Mouse (Mus musculus) cerebellum, postnatal 25 days (tissue): ENCODE data around the gene Dnaaf5.

ENCODE experiments used
- DNase-seq, 2 experiments: peaks; one replicate each; pipeline ENCODE4 v3.0.0; 2021; ENCODE audit warnings: mixed read lengths in 2 of 2

Dnaaf5 gene

DNA sequence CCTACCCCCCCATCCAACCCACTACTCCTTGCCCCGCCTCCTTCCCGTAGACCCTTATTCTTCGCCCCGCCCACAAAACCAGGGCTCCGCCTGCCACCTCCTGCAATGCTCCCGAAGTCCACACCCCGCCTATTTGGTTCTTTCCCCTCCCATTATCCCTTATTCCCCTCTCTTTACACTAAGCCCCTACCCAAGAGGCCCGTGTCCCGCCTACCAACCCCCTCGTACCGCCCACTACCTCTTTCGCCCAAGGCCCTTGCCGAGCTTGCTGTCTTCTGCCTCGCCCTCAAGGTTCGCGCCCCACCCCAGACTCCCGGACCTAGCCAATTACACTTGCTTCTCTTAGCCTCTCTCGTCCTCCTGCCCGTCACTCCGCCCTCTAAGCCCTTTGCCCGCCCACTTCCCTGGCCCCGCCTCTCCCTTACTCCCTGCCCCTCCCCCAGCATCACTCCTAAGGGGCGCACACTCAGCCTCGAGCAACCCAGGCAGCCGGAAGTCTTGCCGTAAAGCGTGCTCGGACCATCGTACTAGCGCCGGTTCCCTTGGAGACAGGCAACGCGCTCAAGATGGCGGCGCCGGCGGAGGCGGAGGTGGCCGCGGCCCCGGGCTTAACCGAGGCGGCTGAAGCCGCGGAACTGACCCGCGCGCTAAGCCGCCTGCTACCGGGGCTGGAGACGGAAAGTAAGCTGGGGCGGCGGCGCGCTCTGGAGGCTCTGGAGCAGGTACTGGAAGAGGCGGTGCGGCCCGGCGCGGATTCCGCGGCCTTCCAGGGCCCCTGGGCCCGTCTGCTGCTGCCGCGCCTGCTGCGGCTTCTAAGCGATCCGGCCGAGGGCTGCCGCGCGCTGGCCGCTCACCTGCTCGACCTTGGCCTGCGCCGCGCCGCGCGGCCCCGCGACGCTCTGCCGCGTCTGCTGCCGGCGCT is at the start of gene Dnaaf5, which contains the start of gene Prkar1b:
Gene Dnaaf5, plus strand, starts transcription at position 543 of the 922 bp plus-strand sequence.
Gene Prkar1b, minus strand, starts transcription at position 321 of the 922 bp plus-strand sequence.
- peak; percentile 94 to 97 for DNase-seq

DNA sequence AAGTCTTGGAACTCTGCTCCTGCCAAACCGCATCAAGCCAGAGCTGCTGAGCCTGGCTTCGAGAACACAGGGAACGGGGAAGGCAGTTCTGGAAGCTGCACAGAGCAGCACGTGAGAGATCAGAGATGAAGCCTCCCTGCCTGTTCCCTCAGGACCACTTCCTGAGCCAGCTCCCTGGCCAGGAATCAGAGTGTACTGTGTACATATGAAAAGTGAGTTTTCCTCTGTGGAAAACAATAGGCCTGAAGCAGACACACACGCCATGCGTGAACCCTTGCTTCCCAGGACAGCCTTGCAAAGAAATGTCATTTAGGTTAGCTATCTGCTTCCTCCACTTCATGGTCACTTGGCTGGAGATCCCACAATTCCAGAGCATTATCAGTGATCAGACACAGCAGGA is 48.2 kb upstream of the Dnaaf5 start:
- DNase-seq: no peak

DNA sequence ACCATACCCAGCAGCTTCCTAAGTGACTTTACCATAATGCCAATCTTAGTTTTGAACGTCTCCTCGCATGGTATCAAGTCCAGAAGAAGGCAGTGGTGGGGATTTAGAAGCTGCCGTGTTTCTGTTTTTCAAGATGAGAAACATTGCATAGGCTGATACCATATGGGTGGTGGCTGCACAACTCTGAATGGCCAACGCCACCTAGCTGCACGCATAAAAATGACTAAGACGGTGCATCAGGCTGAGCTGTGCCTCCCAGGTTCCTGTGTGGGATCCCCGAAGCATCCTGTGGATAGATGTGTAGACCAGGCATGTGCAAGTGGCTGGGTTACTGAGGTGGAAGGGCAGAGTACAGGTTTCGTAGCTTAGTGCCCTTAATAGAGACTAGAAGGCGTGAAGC is 42.2 kb upstream of the Dnaaf5 start:
- DNase-seq: peak; percentile 51 to 65

DNA sequence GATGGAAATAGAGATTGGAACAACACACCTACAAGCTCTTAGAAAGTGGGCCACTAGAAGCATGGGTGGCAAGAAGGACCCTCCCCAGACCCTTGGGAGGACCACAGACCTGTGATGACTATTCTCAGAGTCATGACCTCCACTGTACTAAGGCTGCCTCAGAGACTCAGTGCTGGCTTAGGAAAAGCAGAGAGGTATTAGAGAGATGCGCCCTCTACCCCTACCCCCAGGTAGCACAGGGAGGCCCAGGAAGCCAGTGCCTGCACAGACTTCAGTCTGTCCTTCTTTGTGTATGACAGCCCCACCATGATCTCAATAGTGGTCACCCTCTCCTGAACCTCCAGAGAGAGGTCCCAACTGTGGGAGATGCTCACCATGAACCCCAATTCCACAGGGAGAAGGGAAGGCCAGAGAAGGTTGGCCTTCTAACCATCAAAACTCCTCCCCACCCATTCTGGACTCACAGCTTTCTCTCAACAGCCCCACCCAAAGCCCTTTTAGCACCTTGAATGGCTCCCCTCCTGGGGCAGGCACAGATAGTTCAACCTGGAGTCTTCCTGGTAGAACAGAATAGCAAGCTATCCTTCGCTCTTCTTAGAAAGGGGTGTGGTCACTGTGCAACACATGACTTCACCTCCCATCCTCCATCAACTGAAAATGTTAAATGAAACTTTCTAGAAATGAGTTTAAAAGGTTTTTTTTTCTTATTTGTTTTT is 39.7 kb upstream of the Dnaaf5 start:
- DNase-seq: no peak

DNA sequence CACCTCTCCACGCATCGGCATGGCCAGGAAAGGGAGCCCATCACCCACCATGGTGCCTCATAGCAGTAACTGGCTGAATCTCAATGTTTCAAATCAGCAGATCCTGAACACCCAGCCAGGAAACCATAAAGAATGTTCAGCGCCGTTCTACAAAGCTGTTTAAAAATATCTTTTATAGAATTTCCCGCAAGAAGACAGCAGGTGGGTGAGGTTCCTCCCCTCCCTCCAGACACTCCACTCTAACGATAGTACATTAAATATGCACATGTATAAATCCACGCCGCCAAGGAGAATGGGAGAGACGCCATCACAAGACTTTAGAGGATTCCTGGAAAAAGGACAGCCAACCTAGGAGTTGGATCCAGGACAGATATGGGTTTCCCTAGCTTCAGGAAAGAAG is 38.0 kb upstream of the Dnaaf5 start:
- DNase-seq: no peak

DNA sequence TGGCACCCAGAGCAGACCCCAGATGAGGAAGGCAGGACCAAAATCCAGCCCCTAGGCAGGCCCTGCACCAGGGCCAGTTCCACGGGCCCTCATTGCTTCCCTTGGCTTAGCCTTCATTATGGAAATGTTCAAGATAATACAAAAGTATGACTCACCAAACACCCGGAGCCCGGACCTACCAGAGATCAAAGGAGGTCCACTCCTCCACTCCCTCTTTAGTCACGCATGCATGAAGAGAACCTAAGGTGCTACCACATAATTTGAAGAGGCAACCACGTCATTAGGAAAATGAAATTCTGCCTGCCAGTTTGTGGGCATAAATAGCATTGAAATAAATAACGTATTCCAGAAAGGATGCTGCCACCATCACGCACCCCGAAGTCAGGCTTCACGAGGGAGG is 37.6 kb upstream of the Dnaaf5 start:
- DNase-seq: no peak

DNA sequence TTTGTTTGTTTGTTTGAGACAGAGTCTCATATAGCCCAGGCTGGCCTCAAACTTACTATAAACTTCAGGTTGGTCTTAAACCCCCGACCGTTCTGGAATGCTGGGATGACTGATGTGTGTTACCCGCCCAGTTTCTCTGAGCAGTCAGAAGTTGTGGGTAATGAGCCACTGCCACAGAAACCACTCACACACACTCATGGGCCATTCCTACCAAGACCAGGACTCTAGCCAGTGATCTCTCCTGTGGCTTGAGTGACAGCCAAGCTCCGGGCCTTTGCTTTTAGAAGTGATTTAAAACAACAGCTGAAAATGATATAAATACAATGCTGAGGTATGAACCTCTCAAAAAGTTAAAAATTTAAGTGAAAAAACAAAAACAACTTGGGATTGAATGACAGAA is 35.1 kb upstream of the Dnaaf5 start:
- DNase-seq: no peak

DNA sequence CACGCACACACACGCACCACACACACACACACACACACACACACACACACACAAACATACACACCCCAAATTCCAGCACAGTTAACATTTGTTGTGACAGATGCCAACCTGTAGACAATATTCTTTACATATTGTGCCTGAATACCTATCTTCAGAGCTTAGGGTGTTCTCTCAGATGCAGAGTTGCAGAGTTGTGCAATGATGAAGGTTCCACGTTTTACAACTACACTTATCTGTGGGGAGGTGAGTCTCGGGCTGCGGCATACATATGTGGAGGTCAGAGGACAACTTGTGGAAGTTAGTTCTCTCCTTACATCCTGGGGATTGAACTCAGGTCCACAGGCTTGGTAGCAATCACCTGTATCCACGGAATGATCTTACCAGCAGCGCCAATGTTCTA is 34.5 kb upstream of the Dnaaf5 start:
- no peak for DNase-seq

DNA sequence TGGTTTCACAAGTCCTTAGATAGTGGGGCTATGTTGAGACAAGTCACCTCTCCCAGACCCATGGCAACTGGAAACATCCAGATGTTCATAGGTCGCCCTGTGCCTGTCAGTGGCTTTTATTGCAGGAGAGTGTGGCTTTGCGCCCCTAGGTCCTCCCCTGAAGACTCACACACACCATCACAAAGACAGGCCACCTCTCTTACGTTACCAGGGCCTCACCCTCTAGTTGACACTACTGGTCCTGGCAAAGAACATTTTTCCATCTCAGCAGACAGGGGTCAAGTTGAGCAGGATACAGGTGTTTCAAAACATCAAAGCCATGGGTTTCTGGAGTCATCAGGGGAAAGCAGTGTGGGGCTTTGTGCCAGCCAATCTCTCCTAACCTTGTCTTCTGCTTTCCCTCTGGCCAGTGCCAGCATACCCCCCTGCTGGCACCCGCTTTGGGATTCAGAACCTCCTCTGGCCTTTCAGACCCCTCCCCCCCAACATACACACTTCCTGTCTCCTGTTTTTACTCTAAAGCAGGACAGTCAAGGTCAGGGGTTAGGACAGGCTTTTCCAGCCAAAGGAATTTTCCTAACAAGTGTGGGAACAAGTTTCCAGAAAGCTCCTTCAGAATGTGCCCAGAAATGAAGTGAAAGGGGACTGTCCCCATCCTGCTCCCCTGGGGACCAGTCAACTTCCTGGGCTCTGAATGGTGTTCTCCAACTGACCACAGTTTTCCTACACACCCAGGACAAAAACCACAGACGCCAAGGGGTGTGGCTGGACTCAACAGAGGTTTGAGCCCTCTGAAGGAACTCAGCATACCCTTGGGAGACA is 31.7 kb upstream of the Dnaaf5 start:
- DNase-seq: no peak

DNA sequence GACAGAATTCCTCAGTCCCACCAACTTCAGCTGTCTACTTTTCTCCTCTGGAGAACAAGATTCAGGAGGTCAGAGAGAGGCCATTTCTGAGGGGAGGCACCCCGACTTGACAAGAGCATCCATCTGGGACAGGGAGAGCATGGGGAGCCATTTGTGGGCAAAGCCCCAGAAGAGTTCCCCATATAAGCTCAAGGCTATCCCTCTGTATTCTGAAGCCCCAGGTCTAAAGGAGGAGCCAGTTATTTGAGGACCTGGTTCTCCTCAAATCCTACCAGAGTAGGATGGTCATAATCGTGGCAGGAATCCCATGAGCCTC is 31.1 kb upstream of the Dnaaf5 start:
- no peak for DNase-seq

DNA sequence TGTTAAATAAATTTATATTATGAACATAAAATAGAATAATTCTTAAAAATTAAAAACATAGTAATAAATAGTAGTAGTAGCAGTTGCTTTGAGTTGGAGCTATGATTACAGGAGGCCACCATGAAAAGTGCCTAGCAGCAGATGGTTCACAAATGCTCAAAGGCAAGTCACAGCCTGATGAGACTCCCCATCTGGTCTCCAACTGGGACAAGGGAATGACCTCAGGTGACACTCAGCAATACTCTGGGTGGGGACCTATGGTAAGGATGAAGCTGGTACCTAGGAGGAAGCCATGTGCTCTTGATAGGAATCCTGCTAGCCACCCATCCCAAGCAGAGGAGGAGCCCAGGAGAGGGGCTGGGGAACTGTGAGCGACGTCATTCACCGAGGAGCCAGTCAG is 24.3 kb upstream of the Dnaaf5 start:
- DNase-seq: peak; percentile 49 to 59

DNA sequence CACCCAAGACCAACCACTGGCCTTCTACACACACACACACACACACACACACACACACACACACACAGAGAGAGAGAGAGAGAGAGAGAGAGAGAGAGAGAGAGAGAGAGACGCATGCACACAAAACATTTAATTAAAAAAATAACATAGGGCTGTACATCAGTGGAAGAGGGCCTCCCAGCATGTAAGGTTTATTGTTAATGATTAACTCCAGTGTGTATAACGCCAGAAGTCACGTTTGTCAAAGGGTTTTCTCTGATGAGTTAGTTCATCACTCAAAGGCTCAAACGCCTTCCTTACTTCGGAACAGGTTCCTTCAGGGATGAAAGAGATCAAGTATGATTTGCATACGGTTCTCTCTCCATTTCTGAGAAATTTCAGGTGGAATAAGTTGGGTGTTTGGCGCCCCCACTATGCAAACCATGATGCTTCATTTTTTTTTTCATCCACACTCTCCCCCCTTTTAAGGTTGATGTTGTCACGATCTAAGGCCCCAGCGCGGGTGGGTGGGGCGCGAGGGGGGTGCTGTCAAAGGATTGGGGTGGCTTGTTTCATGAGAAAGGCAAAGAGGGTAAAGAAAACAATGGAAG is 21.5 kb upstream of the Dnaaf5 start:
- no peak for DNase-seq

DNA sequence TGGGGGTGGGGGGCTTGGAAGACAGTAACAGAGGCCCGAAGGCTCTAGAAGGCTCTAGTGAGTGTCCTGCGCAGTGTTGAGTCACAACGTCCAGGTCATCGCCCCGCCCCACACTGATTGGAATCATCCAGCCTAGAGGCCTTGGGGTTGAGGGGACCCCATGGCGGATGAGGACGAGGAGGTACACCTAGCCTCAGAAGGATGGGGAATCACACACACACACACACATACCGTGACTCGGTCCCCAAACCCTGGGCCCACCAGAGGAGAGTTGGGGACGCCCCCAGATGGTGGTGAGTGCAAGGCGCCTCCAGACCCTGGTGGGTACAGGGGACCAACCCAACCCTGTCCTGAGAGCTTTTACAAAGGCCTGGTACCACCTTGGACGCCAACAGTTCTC is 20.9 kb upstream of the Dnaaf5 start:
- peak; percentile 59 to 72 for DNase-seq

DNA sequence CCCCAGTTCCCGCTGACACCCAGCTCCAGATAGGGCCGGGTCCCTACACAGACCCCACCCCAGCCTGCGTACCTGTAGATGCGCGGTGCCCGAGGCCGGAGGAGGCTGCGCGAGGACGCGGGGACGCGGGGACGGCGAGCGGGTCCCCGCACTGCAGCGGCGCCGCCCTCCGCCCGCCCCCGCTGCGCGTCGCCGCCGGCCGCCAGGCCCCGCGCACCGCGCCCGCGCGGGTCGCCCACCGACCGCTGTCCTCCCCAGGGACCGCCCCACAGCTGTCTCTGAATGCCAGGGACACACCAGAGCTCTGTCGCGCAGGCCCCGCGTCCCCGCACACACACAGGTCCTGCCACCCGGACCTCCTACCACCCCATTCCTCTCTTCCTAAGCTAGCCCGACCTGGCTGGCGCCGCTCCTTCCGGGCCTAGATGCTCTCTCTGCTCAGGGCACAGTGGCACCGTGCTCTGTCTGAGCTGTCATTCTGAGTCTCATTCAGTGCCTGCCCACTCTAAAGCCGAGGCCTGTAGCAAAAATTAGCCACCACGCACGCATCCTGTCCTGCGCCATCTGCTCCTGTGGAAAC is 20.4 kb upstream of the Dnaaf5 start:
- peak; percentile 85 to 87 for DNase-seq

DNA sequence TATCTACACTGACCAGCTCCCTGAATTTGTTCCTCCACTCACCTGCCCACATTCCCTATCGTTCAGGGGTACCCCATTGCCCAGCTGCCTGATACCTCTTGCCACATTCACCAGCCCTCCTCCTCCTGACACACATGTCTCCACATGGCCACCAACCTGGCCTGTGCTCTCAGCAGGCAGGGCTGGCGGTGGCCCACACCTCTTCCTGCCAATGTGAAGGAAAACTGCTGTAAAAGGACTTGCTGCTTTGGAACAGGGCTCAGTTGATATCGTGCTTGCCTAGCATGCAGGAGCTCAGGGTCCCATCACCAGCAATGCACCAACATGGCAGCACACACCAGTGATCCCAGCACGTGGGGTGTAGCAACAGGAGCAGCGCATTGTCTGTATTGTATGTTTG is 19.7 kb upstream of the Dnaaf5 start:
- peak in 1 of 2 experiments; percentile 76 for DNase-seq

DNA sequence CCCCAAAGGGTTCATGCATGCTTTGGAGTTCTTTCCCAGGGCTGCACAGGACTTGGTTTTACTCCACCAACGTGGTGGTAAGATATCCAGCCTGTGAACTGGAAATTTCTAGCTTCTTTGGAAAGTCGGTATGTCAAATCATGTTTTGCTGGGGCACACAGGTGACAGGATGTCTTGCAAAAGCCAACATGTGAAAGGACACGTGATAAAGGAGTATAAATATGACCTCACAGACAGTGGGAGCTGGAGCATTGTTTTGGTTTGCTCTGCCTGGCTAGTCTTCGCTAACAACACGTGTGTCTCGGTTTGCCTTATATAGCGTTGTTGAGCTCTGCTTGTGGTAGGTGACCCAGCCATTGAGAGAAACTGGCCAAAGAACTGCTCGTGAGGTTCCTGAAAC is 15.5 kb upstream of the Dnaaf5 start:
- no peak for DNase-seq

DNA sequence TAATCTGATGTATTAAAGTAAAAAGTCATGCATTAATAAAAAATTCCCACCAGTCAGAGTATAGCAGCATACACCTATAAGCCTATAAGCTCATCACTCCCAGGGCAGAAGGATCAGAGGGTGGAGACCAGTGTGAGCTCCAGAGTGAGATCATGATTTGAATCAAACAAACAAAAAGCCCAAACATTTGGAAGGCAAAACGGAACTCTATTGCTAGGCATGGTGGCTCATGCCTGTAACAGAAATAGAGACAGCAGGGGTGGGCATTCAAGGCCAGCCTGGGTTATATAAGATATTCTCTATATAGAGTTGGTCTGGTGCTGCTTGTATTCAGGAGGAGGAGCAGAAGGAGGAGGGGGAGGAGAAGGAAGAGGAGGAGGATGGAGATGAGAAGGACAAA is 13.7 kb upstream of the Dnaaf5 start:
- no peak for DNase-seq

DNA sequence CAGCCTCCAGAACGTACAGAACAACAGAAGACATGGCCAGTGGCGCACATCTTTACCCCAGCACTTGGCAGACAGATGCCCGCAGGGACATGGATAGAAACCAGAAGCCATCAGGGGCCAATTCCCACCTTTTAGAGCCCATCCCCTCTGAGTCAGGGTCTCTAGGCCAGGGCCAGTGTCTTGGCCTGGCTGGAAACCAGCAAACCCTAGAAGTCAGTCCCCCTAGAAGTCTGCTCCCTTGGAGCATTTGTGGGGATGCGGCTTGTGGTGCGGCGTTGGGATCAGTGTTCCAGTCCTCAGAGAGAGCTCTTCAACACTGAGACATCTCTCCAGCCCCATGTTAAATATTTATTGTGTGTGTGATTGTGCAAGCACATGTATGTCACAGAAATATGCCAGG is 12.8 kb upstream of the Dnaaf5 start:
- no peak for DNase-seq

DNA sequence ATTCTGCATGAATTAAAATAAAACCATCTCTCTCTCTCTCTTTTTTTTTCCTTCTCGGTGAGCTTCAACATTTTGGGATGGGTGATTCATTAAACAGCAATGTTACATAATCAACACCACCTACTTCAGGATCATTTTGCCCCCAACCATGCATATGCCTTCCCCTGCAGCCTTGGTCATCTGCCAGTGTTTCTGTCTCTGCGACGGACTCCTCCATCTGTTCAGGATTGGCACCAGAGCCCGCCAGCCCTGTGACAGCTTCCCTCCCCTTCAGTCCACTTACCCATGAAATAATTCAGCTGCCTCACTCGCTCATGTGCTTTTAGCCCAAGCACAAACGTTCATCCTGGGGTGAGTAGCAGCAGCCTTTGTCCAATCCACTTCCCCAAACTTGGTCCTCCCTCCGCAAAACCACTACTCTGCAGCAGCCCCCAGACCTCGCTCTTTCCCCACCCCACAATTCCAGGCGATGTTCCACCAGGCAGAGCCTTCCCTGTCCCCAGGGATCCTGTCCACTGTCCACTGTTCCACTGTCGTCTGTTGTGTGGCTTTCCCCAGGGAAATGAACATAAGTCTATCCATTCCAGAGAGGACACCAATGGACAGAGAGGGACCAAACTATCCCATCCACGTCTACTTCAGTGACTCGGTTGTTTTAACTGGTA is 11.6 kb upstream of the Dnaaf5 start:
- peak; percentile 93 to 95 for DNase-seq

DNA sequence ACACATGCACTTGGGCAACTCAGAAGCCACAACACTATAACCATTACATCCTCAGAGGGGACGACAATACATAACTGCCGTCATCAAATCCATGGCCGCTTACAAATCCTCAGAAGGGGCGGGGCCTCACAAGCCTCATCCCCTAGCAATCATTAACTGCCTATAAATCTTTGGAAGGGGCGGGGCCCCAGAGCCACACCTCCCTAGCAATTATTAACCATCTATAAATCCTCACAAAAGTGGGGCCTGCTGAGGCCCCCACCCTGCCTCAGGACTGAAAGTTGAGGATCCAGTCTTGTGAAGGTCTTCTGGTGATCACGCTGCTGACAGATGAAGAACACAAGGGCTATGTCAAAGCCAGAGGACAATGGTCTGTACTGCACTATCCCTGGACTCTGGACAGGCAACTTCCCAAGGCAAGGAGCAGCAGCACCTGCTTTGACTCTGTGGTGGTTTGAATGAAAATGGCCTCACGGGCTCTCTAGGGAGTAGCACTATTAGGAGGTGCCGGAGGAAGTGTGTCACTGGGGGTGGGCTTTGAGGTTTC is 11.0 kb upstream of the Dnaaf5 start:
- DNase-seq: peak in 1 of 2 experiments; percentile 44

DNA sequence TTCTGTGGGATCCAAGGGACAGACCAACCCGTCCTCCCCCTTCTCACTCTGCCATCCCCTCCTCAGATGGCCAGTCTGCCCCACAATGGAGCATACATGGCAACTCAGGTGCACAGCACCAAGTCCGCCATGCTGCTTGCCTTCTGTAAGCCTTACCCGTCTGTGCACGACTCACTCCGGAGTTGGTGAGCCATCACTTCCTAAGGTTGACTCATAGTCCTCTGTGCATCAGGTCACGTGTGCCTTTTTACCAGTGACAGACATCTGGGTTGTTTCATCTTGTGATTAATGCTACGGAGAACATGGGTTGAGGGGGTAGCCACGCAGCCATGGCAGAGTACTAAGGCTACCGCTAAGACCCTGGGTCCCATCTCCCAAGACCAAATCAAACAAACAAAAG is 9.4 kb upstream of the Dnaaf5 start:
- DNase-seq: no peak

DNA sequence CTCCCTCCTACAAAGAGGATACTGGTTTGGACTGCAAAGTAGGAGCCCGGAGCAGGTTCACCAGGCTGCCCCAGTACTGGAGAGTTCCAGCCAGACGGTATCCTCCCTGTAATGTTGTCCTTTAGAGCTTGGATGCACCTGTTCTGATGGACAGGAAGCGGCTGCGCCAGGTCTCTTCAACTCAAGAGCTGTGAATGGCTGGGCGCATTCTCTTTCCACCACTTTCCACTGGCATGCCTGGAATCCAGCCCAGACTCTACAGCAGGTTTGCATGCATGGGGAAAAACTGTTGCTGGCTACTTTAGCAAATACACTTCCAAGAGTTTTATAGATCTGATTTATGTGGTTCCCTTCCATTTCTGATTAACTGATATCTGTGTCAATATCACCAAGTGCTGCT is 8.7 kb upstream of the Dnaaf5 start:
- DNase-seq: peak; percentile 51 to 72
